Mouse (Mus musculus) heart, postnatal 10 days (tissue): ENCODE measurements around the gene Olfr1286. TPM values are rescaled to one million over a fixed set of nuclear protein-coding genes. Genes with fewer than 3 reads are reported as not detected.

Experiments
- DNase-seq, 2 experiments: peaks; one replicate each; pipeline ENCODE4 v3.0.0; 2021
- intact Hi-C: fragments of 180-260 bp; cut with DNase I; formaldehyde crosslinking; loops from one replicate; pipeline ENCODE4 v1.15.1; 2025
- total RNA-seq, 2 experiments: library from RNA; stranded (reverse); gene quantifications; 2 replicates each; pipeline ENCODE4 v1.2.3; 2021

Gene Olfr1286
- total RNA-seq, result not detected

- intact Hi-C loops, result no loop called here
Measured at GRCm38 (mm10) chr2:111422931-111423330, at the start of gene Olfr1286. Olfr1286 (minus strand) TSS chr2:111423115.

GRCm38 (mm10) chr2:111448842-111449241 lies 25.9 kb upstream of the Olfr1286 start, which contains the start of gene Olfr1287:
Olfr1287 (plus strand) TSS chr2:111449142.
- intact Hi-C loops, result no loop called here
- DNase-seq, result no peak

More at GRCm38 (mm10) chr2:111422931-111423330, at the start of gene Olfr1286:
- DNase-seq, result no peak

GRCm38 (mm10) chr2:111375222-111375621 lies 47.7 kb downstream of the Olfr1286 start, which contains the start of gene Olfr1284:
Olfr1284 (plus strand) TSS chr2:111375522.
- intact Hi-C loops, result no loop called here
- no peak for DNase-seq

Other genes with a start within 250 kb of the Olfr1286 start
- gene 4930430A15Rik, start 193.5 kb downstream of the Olfr1286 start, total RNA-seq, result not detected
- not detected for gene Olfr1275, start 187.8 kb downstream of the Olfr1286 start, total RNA-seq
- gene Olfr1276, start 168.6 kb downstream of the Olfr1286 start, total RNA-seq, result not detected
- gene Olfr1277, start 149.0 kb downstream of the Olfr1286 start, total RNA-seq, result not detected
- gene Olfr1278, start 133.0 kb downstream of the Olfr1286 start, total RNA-seq, result not detected
- gene Olfr1279, start 122.5 kb downstream of the Olfr1286 start, total RNA-seq, result not detected
- gene Olfr1280, start 109.1 kb downstream of the Olfr1286 start, total RNA-seq, result not detected
- gene Olfr1281, start 96.6 kb downstream of the Olfr1286 start, total RNA-seq, result not detected
- gene Olfr1282, start 87.0 kb downstream of the Olfr1286 start, total RNA-seq, result not detected
- gene Olfr1283, start 56.3 kb downstream of the Olfr1286 start, total RNA-seq, result not detected
- not detected for gene Olfr1284, start 47.6 kb downstream of the Olfr1286 start, total RNA-seq
- gene Olfr1287, start 26.0 kb upstream of the Olfr1286 start, total RNA-seq, result not detected
- not detected for gene Olfr1288, start 51.0 kb upstream of the Olfr1286 start, total RNA-seq
- gene Olfr1289, start 57.7 kb upstream of the Olfr1286 start, total RNA-seq, result not detected
- gene Olfr1290, start 70.7 kb upstream of the Olfr1286 start, total RNA-seq, result not detected
- gene Olfr1291-ps1, start 74.1 kb upstream of the Olfr1286 start, total RNA-seq, result not detected
- not detected for gene Olfr1293-ps, start 102.1 kb upstream of the Olfr1286 start, total RNA-seq
- not detected for gene Olfr1294, start 117.2 kb upstream of the Olfr1286 start, total RNA-seq
- not detected for gene Olfr1295, start 146.6 kb upstream of the Olfr1286 start, total RNA-seq
- gene Olfr1297, start 203.4 kb upstream of the Olfr1286 start, total RNA-seq, result not detected
- not detected for gene Olfr1298, start 226.1 kb upstream of the Olfr1286 start, total RNA-seq
- gene Olfr1299, start 238.3 kb upstream of the Olfr1286 start, total RNA-seq, result not detected